Mouse (Mus musculus) midbrain, embryonic 13.5 days (tissue): ENCODE results near the gene Rtn4. TPM values are rescaled to one million over a fixed set of nuclear protein-coding genes. Genes with fewer than 3 reads are reported as not detected.

Experiments
- ATAC-seq: fragments of 200-750 bp; cut with Nextera tagmentation; 2 replicates; pipeline ENCODE4 v1.8.0; 2017; ENCODE audit warnings: mild to moderate bottlenecking, moderate TSS enrichment, moderate library complexity
- H3K27ac ChIP-seq: fragments of 300-500 bp; sonication (generic); 2 replicates; pipeline ENCODE4 v1.5.1; 2015; ENCODE audit warnings: inconsistent platforms, mild to moderate bottlenecking, moderate library complexity
- H3K27me3 ChIP-seq: fragments of 300-500 bp; sonication (generic); 2 replicates; pipeline ENCODE4 v1.6.1; 2015; ENCODE audit warnings: mild to moderate bottlenecking, inconsistent platforms
- H3K36me3 ChIP-seq: fragments of 300-500 bp; sonication (generic); 2 replicates; pipeline ENCODE4 v1.6.1; 2015; ENCODE audit warnings: mild to moderate bottlenecking, inconsistent platforms
- H3K4me1 ChIP-seq: fragments of 300-500 bp; sonication (generic); replicated peaks from 2 replicates; pipeline ENCODE4 v1.6.1; 2015; ENCODE audit warnings: inconsistent platforms
- H3K4me2 ChIP-seq: fragments of 300-500 bp; sonication (generic); replicated peaks from 2 replicates; pipeline ENCODE4 v1.6.1; 2015; ENCODE audit warnings: moderate library complexity, mild to moderate bottlenecking, inconsistent platforms
- H3K4me3 ChIP-seq: fragments of 300-500 bp; sonication (generic); replicated peaks from 2 replicates; pipeline ENCODE4 v1.5.1; 2015; ENCODE audit warnings: mild to moderate bottlenecking, inconsistent platforms
- H3K9ac ChIP-seq: fragments of 300-500 bp; sonication (generic); replicated peaks from 2 replicates; pipeline ENCODE4 v1.6.1; 2015; ENCODE audit warnings: mild to moderate bottlenecking, inconsistent platforms
- H3K9me3 ChIP-seq: fragments of 300-500 bp; sonication (generic); 2 replicates; pipeline ENCODE4 v1.6.1; 2016; ENCODE audit warnings: mild to moderate bottlenecking, inconsistent platforms
- WGBS: fragments of 180-500 bp; shearing (Covaris S2); methylation state at CpG from one replicate; pipeline ENCODE4 v1.1.7; 2015; 5-methylcytosine and 5-hydroxymethylcytosine counted together
- polyA plus RNA-seq: library from polyadenylated mRNA; unstranded; fragments of >200 nt; fragmentation: Nextera tagmentation; extraction: Ambion mirVana; gene quantifications from 2 replicates; pipeline ENCODE4 v1.2.1, GENCODE M21; 2015

Gene Rtn4
- polyA plus RNA-seq, 1 experiment from 2014 or later, result 111 TPM

DNA sequence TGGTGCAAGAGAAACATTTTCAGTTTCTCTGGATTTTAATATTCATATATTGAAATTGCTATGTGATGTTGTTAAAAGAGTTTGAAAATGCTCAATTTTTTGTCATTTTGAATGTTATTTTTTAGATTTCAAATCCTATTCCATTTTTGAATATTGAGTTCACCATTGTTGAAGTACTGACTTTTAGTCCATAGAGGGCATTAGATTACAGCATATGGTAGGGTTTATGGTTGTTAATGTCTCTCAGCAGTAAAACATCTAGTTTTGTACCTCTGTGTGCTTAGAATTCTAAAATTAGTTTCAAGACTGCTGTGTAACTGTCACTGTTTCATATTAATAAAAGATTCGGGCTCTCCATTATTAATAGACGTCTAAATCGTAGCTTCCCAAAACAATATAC is 22.8 kb downstream of the Rtn4 start:
- Histone ChIP-seq H3K4me2 (no peak overlapping the region), H3K4me3 (no peak overlapping the region), H3K9ac (no peak overlapping the region), H3K27me3 (no peaks in the 10 kb centered on the region), H3K36me3 (peaks cover 20% of the 10 kb centered on the region), H3K4me1 (peaks cover 14% of the 10 kb centered on the region), H3K27ac (no peak overlapping the region), H3K9me3 (no peaks in the 10 kb centered on the region)
- ATAC-seq, result no peak
- WGBS, result 95% methylated on average over 3 of the region's 3 CpGs

DNA sequence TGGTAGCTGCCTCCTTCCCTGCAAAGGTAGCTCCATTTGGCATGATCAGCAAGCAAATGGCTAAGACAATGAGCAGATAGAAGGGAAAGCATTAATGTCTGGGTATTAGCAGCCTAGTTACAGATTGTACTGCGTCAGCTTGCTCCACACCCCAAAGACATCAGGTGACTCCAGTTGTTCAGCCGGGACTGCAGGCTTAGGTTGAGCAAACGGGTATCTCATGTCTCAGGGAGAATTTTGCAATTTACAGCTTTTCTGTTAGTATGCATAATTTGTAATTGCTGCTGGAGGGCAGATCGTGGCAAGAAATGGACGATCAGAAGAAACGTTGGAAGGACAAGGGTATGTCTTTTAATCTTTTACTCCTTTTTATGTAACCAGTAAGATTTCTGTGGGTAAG is 25.8 kb downstream of the Rtn4 start:
- no peak overlapping the region for H3K9ac ChIP-seq
- no peak overlapping the region for H3K4me3 ChIP-seq
- H3K4me1 ChIP-seq, result peaks cover 14% of the 10 kb centered on the region
- 0 out of 2 replicates have a peak, but pooled peaks have one; percentile 60 for ATAC-seq
- H3K27me3 ChIP-seq, result no peaks in the 10 kb centered on the region
- H3K36me3 ChIP-seq, result peaks cover 5% of the 10 kb centered on the region; the same call in 1 of the 2 replicates
- H3K27ac ChIP-seq, result peak overlapping the region; percentile 47; the same call in 1 of the 2 replicates
- no peak overlapping the region for H3K4me2 ChIP-seq
- no peaks in the 10 kb centered on the region for H3K9me3 ChIP-seq
- 58% methylated on average over 6 of the region's 6 CpGs for WGBS

DNA sequence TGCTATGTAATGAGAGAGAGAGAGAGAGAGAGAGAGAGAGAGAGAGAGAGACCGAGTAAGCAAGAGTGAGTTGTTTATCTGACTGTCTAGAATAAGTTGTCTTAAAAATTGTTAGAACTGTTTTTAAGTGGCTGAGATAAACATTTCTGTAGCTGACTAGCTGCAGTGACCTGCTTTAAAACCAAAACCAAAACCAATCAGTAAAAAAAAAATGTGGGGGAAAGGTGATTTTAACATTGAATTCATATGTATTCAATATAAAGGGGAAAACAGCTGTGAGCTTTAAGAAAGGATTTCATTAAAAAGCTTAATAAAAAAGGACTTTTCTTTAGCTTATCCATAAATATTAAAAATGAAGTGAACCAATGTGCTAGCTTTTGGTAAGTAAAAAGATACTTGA is 26.9 kb downstream of the Rtn4 start:
- no peak for ATAC-seq

DNA sequence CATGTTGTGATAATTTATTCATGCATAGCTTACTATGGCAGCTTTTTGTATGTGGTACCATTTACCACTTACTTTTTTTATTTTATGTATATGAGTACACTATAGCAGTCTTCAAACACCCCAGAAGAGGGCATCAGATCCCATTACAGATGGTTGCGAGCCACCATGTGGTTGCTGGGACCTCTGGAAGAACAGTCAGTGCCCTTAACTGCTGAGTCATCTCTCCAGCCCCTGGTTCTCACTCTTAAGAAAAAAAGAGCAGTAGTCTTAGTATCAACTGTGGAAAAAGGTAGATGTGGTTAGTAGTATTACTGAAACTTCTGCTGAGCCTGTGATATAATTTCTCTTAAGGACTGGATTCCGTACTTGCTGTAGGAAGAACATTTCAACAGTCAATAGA is 31.5 kb downstream of the Rtn4 start:
- Histone ChIP-seq H3K9me3 (no peaks in the 10 kb centered on the region), H3K36me3 (no peaks in the 10 kb centered on the region), H3K4me3 (no peak overlapping the region), H3K4me2 (no peak overlapping the region), H3K9ac (no peak overlapping the region), H3K27me3 (no peaks in the 10 kb centered on the region), H3K27ac (no peak overlapping the region), H3K4me1 (0 out of 2 replicates have a peak, but pooled peaks cover 4% of the 10 kb centered on the region)
- 97% methylated on average over 2 of the region's 2 CpGs for WGBS
- no peak for ATAC-seq

More for the DNA sequence above, 26.9 kb downstream of the Rtn4 start:
- Histone ChIP-seq H3K4me1 (peaks cover 14% of the 10 kb centered on the region), H3K9me3 (no peaks in the 10 kb centered on the region), H3K36me3 (no peaks in the 10 kb centered on the region), H3K9ac (no peak overlapping the region), H3K4me3 (no peak overlapping the region), H3K27me3 (no peaks in the 10 kb centered on the region), H3K4me2 (no peak overlapping the region), H3K27ac (no peak overlapping the region)
- 76% methylated on average over 1 of the region's 1 CpGs for WGBS

DNA sequence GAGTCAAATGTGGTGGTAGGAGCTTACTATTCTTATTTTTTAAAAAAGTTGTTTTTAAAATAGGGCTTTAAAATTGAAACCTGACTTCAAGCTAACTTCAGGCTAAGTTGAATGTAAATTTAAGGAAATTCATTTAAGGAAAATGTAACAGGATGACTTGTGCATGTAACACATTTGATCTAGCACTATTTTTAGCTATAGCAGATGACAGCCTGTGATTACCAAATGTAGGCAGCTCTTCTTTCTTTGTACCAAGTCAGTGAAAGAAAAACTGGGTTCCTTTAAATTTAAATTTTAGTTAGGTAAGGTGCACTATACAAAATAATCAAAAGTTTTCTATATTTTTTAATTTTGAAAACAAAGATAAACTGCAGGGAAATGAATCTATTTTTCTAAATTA is 32.4 kb downstream of the Rtn4 start:
- Histone ChIP-seq H3K4me1 (no peaks in the 10 kb centered on the region), H3K27ac (no peak overlapping the region), H3K27me3 (no peaks in the 10 kb centered on the region), H3K36me3 (no peaks in the 10 kb centered on the region), H3K9ac (no peak overlapping the region), H3K4me2 (no peak overlapping the region), H3K4me3 (no peak overlapping the region), H3K9me3 (no peaks in the 10 kb centered on the region)
- ATAC-seq, result no peak

DNA sequence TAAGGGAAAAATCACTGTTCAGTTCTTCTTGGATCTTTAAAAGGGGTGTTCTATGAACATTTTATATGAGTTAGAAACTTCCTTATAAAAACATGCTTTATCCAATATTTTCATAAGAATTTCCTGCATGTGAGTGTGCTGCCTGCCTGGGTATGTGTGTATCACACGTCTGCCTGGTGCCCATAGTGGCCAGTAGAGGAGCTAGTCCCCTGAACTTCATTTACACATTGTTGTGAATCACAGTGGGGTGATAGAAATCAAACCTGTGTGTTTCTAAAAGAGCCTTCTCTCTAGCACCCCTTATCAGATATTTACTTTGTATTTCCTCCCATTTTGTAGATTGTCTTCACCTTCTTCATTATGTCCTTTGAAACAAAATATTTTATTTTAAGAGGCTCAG is 32.9 kb downstream of the Rtn4 start:
- H3K27me3 ChIP-seq, result no peaks in the 10 kb centered on the region
- 76% methylated on average over 1 of the region's 1 CpGs for WGBS
- H3K27ac ChIP-seq, result no peak overlapping the region
- H3K4me1 ChIP-seq, result no peaks in the 10 kb centered on the region
- no peak overlapping the region for H3K4me3 ChIP-seq
- no peak overlapping the region for H3K9ac ChIP-seq
- H3K9me3 ChIP-seq, result no peaks in the 10 kb centered on the region
- no peak for ATAC-seq
- no peak overlapping the region for H3K4me2 ChIP-seq
- no peaks in the 10 kb centered on the region for H3K36me3 ChIP-seq

DNA sequence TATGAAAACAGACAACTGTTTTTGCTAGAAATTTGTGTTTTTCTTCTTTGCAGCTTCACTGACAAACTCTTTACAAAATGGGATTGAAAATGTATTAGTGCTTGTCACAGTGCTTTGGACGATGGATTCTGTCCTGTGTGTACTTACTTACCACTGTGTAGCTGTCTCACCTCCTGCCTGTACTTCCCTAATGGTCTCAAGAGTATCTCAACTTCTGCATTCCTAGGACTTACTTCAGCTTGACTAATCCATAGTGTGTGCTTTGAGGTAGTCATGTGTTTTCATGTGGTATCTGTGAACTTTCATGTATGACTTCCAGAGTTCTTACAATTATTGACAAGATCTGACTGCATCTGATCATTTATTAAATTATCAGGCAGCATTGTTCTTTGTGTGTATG is 35.2 kb downstream of the Rtn4 start:
- no peaks in the 10 kb centered on the region for H3K9me3 ChIP-seq
- no peaks in the 10 kb centered on the region for H3K27me3 ChIP-seq
- no peaks in the 10 kb centered on the region for H3K4me1 ChIP-seq
- WGBS, result 85% methylated on average over 1 of the region's 1 CpGs
- no peak overlapping the region for H3K9ac ChIP-seq
- H3K27ac ChIP-seq, result no peak overlapping the region
- no peak for ATAC-seq
- H3K4me2 ChIP-seq, result no peak overlapping the region
- H3K36me3 ChIP-seq, result no peaks in the 10 kb centered on the region
- H3K4me3 ChIP-seq, result no peak overlapping the region

DNA sequence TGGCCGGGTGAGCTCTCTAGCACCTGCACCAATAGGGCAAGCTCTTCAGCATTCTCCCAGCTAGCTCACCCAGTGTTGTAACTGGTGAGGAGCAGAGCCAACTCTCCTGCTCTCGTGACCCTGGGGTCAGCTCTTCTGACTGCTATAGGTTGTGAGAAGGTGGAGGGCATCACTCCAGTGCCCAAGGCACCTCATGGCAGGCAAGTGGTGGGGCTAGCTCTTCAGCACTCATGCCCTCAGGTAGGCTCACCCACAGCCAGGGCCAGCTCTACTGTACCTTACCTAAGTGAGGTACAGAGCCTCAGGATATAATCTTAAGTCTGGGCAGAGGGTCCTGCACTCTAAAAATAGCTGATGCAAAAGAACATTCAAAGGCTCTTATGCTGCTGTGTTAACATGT is 47.0 kb downstream of the Rtn4 start:
- peaks cover 36% of the 10 kb centered on the region for H3K36me3 ChIP-seq
- WGBS, result 98% methylated on average over 2 of the region's 2 CpGs
- H3K9ac ChIP-seq, result no peak overlapping the region
- H3K27ac ChIP-seq, result no peak overlapping the region
- ATAC-seq, result peak; percentile 66; the same call in 1 of the 2 replicates
- no peaks in the 10 kb centered on the region for H3K4me1 ChIP-seq
- no peaks in the 10 kb centered on the region for H3K9me3 ChIP-seq
- H3K27me3 ChIP-seq, result no peaks in the 10 kb centered on the region
- H3K4me3 ChIP-seq, result no peak overlapping the region
- no peak overlapping the region for H3K4me2 ChIP-seq

DNA sequence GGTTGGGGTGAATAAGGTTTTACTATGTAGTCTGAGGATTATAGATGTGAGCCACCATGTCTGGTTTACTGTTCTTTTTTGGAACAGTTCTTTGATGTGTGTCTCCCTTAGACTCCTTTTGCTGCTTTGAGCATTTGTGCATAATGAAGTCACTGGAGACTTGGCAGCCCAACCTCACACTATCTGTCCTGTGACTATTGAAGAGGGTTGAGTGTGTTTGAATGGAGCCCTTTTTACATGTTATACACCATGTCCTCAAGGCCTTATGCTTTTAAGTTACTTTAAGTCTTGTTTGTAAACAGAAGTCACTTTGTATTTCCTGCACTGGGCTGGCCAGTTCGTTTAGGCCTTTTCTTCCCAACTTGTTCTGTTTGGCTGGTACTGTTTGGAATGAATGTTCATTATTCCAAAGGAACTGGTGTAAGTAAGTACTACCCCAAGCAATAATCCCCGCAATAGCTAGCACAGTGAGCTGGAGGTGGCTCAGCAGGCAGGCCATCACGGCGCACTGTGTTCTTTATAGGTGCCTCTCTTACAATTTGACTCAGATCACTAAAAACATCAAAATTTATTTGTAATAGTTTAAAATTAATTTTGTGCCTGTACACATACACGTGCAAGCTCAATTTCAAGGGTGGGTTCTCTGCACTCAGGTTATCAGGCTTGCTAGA is 52.1 kb downstream of the Rtn4 start:
- no peak overlapping the region for H3K4me3 ChIP-seq
- H3K36me3 ChIP-seq, result peaks cover 53% of the 10 kb centered on the region
- H3K4me2 ChIP-seq, result no peak overlapping the region
- ATAC-seq, result peak; percentile 45; the same call in 1 of the 2 replicates
- H3K27me3 ChIP-seq, result no peaks in the 10 kb centered on the region
- WGBS, result 84% methylated on average over 5 of the region's 5 CpGs
- H3K9ac ChIP-seq, result no peak overlapping the region
- H3K27ac ChIP-seq, result no peak overlapping the region
- no peaks in the 10 kb centered on the region for H3K9me3 ChIP-seq
- H3K4me1 ChIP-seq, result no peaks in the 10 kb centered on the region

DNA sequence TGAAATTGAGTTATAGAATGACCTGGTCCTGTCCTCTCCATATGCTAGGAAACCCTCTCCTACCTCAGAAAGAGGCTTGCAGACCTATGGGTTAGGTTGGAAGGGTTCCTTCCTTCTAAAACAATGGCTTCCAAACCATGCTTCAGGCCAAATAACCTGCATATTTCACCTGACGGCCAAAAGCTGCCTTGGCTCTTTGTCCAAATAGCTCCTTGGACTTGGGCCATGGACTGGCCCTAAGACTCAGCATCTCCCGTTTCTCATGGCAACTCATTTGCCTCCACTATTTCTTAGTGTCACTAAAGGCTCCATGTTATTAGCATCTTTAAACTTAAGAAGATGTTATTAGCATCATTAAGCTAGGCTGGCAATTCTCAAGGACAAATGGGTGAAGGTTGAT is 52.8 kb downstream of the Rtn4 start:
- H3K36me3 ChIP-seq, result peaks cover 53% of the 10 kb centered on the region
- 86% methylated on average over 2 of the region's 2 CpGs for WGBS
- no peak for ATAC-seq

DNA sequence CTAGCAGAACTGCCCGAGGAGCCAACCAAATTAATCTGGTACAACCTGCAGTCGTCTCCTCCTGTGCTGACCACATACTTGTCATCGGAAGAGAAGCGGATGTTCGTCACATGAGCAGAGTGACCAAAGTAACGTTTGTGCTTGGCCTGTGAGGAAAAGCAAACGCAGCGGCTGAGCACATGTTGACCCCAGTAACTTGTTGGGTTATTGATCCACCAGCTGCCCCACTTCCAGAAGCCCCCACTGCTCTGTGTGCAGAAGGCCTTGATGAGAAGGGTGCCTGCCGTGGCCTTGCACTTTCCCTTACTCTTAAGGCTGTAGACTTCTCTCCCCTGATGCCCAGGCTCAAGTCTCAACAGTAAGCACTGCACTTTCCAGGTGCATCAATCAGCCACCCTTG is 53.5 kb downstream of the Rtn4 start:
- Histone ChIP-seq H3K4me2 (no peak overlapping the region), H3K4me3 (no peak overlapping the region), H3K9ac (no peak overlapping the region), H3K9me3 (no peaks in the 10 kb centered on the region), H3K36me3 (peaks cover 53% of the 10 kb centered on the region), H3K4me1 (no peaks in the 10 kb centered on the region), H3K27me3 (no peaks in the 10 kb centered on the region), H3K27ac (no peak overlapping the region)
- no peak for ATAC-seq
- WGBS, result 93% methylated on average over 9 of the region's 9 CpGs

More for the DNA sequence above, 52.8 kb downstream of the Rtn4 start:
- H3K4me2 ChIP-seq, result no peak overlapping the region
- H3K9ac ChIP-seq, result no peak overlapping the region
- H3K9me3 ChIP-seq, result no peaks in the 10 kb centered on the region
- no peak overlapping the region for H3K27ac ChIP-seq
- H3K4me1 ChIP-seq, result no peaks in the 10 kb centered on the region
- no peak overlapping the region for H3K4me3 ChIP-seq
- no peaks in the 10 kb centered on the region for H3K27me3 ChIP-seq

DNA sequence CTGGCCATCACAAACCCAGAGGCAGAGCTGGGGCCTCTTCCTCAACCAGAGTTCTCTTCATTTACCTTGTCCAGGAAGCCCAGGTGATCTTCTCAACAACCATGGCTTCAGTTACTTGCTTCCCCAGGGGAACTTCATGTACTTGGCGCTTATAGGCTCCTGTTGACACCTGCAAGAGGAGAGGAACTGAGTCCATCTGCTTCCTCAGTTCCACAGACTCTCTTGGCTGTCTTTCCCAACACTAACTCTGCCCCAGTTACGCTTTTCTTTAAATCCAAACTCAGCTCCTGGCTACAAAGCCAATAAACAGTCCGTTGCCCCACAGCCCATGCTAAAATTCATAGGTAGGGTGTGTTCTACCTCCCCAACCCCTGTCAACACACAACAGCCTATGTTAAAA is 54.6 kb downstream of the Rtn4 start:
- no peaks in the 10 kb centered on the region for H3K9me3 ChIP-seq
- H3K4me3 ChIP-seq, result no peak overlapping the region
- H3K4me2 ChIP-seq, result no peak overlapping the region
- no peaks in the 10 kb centered on the region for H3K4me1 ChIP-seq
- no peak for ATAC-seq
- H3K27me3 ChIP-seq, result no peaks in the 10 kb centered on the region
- H3K9ac ChIP-seq, result no peak overlapping the region
- H3K27ac ChIP-seq, result no peak overlapping the region
- peaks cover 47% of the 10 kb centered on the region for H3K36me3 ChIP-seq
- WGBS, result 96% methylated on average over 3 of the region's 3 CpGs

DNA sequence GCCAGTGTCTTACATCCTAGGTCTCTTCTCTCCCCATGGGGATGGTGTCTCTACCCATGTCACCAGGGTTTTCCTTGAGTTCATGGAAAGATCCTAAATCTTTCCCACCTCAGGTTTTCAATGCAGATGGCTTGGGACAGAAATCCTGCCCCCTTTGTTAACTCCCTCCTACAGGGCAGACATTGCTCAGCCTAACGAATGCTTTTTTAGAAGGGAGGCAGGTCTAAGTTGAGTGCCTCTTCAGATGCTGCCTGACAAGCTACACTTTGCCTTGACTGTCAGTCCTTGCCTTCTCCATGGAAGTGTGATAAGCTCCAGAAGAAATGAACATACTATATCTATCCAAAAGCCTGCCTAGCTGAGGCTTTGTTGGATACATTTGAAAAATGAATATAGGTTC is 55.1 kb downstream of the Rtn4 start:
- peaks cover 45% of the 10 kb centered on the region for H3K36me3 ChIP-seq
- WGBS, result 74% methylated on average over 1 of the region's 1 CpGs

More for the DNA sequence above, 55.1 kb downstream of the Rtn4 start:
- Histone ChIP-seq H3K4me2 (no peak overlapping the region), H3K9me3 (no peaks in the 10 kb centered on the region), H3K4me3 (no peak overlapping the region), H3K4me1 (no peaks in the 10 kb centered on the region), H3K27ac (no peak overlapping the region), H3K27me3 (no peaks in the 10 kb centered on the region), H3K9ac (no peak overlapping the region)
- no peak for ATAC-seq
